Mouse (Mus musculus): ENCODE data around the gene Nup210l. TPM values are rescaled to one million over a fixed set of nuclear protein-coding genes. Genes with fewer than 3 reads are reported as not detected.

The Nup210l gene
- polyA plus RNA-seq, 1 experiment from 2014 or later, result 0.67 TPM

GRCm38 (mm10) chr3:90078224-90078623, 25.7 kb upstream of the Nup210l start:
- H3K4me3 ChIP-seq (ENCODE audit: low read depth, low read length), result no peak overlapping the region
- H3K9me3 ChIP-seq (ENCODE audit: control insufficient read depth, low read length), result no peaks in the 10 kb centered on the region
- no peaks in the 10 kb centered on the region for H3K36me3 ChIP-seq (ENCODE audit: control insufficient read depth, insufficient read depth, low read length)
- no peak for DNase-seq (ENCODE audit: low spot score)
- 58% methylated on average over 5 of the region's 5 CpGs for WGBS
- no peaks in the 10 kb centered on the region for H3K27me3 ChIP-seq (ENCODE audit: control insufficient read depth, insufficient read depth, low read length)
- H3K4me2 ChIP-seq (ENCODE audit: low read depth, low read length, severe bottlenecking), result no peak overlapping the region
- H3K9ac ChIP-seq (ENCODE audit: low read length), result no peak overlapping the region
- H3K4me1 ChIP-seq (replicated peaks; ENCODE audit: control insufficient read depth, insufficient read depth, low read length), result peaks cover 17% of the 10 kb centered on the region
- H3K27ac ChIP-seq (ENCODE audit: low read depth, low read length), result no peak overlapping the region
- no peak for ATAC-seq (replicated peaks; ENCODE audit: low FRiP score)

GRCm38 (mm10) chr3:90079133-90079762, 24.7 kb upstream of the Nup210l start:
- H3K27ac ChIP-seq (ENCODE audit: low read depth, low read length), result peak overlapping the region; percentile 89
- no peaks in the 10 kb centered on the region for H3K27me3 ChIP-seq (ENCODE audit: control insufficient read depth, insufficient read depth, low read length)
- peak overlapping the region; percentile 83 for H3K4me2 ChIP-seq (ENCODE audit: low read depth, low read length, severe bottlenecking)
- H3K36me3 ChIP-seq (ENCODE audit: control insufficient read depth, insufficient read depth, low read length), result no peaks in the 10 kb centered on the region
- ATAC-seq (replicated peaks; ENCODE audit: low FRiP score) (peak; percentile 97), DNase-seq (ENCODE audit: low spot score) (peak; percentile 97)
- WGBS, result under 1% methylated on average over 31 of the region's 33 CpGs
- peak overlapping the region; percentile 92 for H3K4me3 ChIP-seq (ENCODE audit: low read depth, low read length)
- peak overlapping the region; percentile 85 for H3K9ac ChIP-seq (ENCODE audit: low read length)
- H3K9me3 ChIP-seq (ENCODE audit: control insufficient read depth, low read length), result no peaks in the 10 kb centered on the region
- peaks cover 20% of the 10 kb centered on the region for H3K4me1 ChIP-seq (replicated peaks; ENCODE audit: control insufficient read depth, insufficient read depth, low read length)

GRCm38 (mm10) chr3:90079763-90080497, 24.0 kb upstream of the Nup210l start:
- Histone ChIP-seq H3K4me3 (ENCODE audit: low read depth, low read length) (peak overlapping the region; percentile 92), H3K4me2 (ENCODE audit: low read depth, low read length, severe bottlenecking) (peak overlapping the region; percentile 83), H3K27me3 (ENCODE audit: control insufficient read depth, insufficient read depth, low read length) (no peaks in the 10 kb centered on the region), H3K27ac (ENCODE audit: low read depth, low read length) (peak overlapping the region; percentile 89), H3K9ac (ENCODE audit: low read length) (peak overlapping the region; percentile 85), H3K36me3 (ENCODE audit: control insufficient read depth, insufficient read depth, low read length) (no peaks in the 10 kb centered on the region), H3K9me3 (ENCODE audit: control insufficient read depth, low read length) (no peaks in the 10 kb centered on the region), H3K4me1 (replicated peaks; ENCODE audit: control insufficient read depth, insufficient read depth, low read length) (peaks cover 20% of the 10 kb centered on the region)
- WGBS, result under 1% methylated on average over 48 of the region's 53 CpGs
- ATAC-seq (replicated peaks; ENCODE audit: low FRiP score), result peak; percentile 68
- peak; percentile 83 for DNase-seq (ENCODE audit: low spot score)

DNA sequence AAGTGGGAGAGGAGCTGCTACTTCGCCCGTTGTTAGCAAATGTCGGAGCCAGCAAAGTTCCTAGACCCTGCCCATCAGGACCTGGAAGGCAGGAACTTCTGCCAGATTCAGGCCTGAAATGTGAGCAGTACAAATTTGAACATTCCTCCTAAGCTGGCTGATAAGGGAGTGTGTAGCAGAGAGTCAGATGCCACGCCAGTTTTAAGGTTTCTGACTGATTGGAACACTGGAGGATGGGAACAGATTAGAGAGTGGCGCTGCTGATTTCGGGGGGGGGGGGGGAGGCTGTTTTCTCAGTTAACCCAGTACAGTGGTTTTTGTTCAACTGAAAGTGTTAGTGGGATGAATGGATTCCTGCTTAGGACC, 23.5 kb upstream of the Nup210l start:
- H3K9me3 ChIP-seq (ENCODE audit: control insufficient read depth, low read length), result no peaks in the 10 kb centered on the region
- no peaks in the 10 kb centered on the region for H3K27me3 ChIP-seq (ENCODE audit: control insufficient read depth, insufficient read depth, low read length)
- no peaks in the 10 kb centered on the region for H3K36me3 ChIP-seq (ENCODE audit: control insufficient read depth, insufficient read depth, low read length)
- H3K4me1 ChIP-seq (replicated peaks; ENCODE audit: control insufficient read depth, insufficient read depth, low read length), result peaks cover 20% of the 10 kb centered on the region
- WGBS, result 0% methylated on average over 6 of the region's 6 CpGs
- ATAC-seq (replicated peaks; ENCODE audit: low FRiP score) (no peak), DNase-seq (ENCODE audit: low spot score) (no peak)
- H3K4me2 ChIP-seq (ENCODE audit: low read depth, low read length, severe bottlenecking), result peak overlapping the region; percentile 83
- peak overlapping the region; percentile 92 for H3K4me3 ChIP-seq (ENCODE audit: low read depth, low read length)
- peak overlapping the region; percentile 85 for H3K9ac ChIP-seq (ENCODE audit: low read length)
- peak overlapping the region; percentile 89; the same call in 1 of the 2 replicates for H3K27ac ChIP-seq (ENCODE audit: low read depth, low read length)

- ATAC-seq (replicated peaks; ENCODE audit: low FRiP score) (no peak), DNase-seq (ENCODE audit: low spot score) (no peak)
- no peaks in the 10 kb centered on the region for H3K9me3 ChIP-seq (ENCODE audit: control insufficient read depth, low read length)
- peak overlapping the region; percentile 26; the same call in 1 of the 2 replicates for H3K4me2 ChIP-seq (ENCODE audit: low read depth, low read length, severe bottlenecking)
- H3K27me3 ChIP-seq (ENCODE audit: control insufficient read depth, insufficient read depth, low read length), result no peaks in the 10 kb centered on the region
- WGBS, result 86% methylated on average over 5 of the region's 5 CpGs
- H3K27ac ChIP-seq (ENCODE audit: low read depth, low read length), result no peak overlapping the region
- H3K36me3 ChIP-seq (ENCODE audit: control insufficient read depth, insufficient read depth, low read length), result no peaks in the 10 kb centered on the region
- H3K4me1 ChIP-seq (replicated peaks; ENCODE audit: control insufficient read depth, insufficient read depth, low read length), result peaks cover 20% of the 10 kb centered on the region
- H3K4me3 ChIP-seq (ENCODE audit: low read depth, low read length), result peak overlapping the region; percentile 5; the same call in 1 of the 2 replicates
- H3K9ac ChIP-seq (ENCODE audit: low read length), result 0 out of 2 replicates have a peak overlapping the region, but pooled peaks have one; percentile 18
Measured at GRCm38 (mm10) chr3:90081365-90082240, 22.3 kb upstream of the Nup210l start.

DNA sequence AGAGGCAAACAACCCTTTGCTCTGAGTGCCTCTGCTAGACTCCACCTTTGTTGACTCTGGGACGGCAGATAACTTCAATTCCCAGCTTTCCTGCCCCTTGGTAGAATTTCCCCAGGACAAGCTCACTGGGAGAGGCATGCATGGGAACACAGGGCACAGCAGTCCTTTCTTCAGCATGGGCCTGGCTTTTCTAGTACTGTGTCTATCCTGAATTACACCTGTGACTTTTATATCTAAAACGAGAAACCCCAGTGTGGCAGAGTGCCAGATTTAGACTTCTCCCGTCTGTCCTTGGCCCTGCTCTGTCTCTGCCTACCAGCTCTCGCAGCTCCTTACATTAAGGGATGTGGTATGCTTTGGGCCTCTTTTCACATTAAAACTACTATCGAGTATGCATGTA, 20.9 kb upstream of the Nup210l start:
- ATAC-seq (replicated peaks; ENCODE audit: low FRiP score) (no peak), DNase-seq (ENCODE audit: low spot score) (no peak)
- Histone ChIP-seq H3K9ac (ENCODE audit: low read length) (no peak overlapping the region), H3K9me3 (ENCODE audit: control insufficient read depth, low read length) (no peaks in the 10 kb centered on the region), H3K4me3 (ENCODE audit: low read depth, low read length) (no peak overlapping the region), H3K27me3 (ENCODE audit: control insufficient read depth, insufficient read depth, low read length) (no peaks in the 10 kb centered on the region), H3K4me2 (ENCODE audit: low read depth, low read length, severe bottlenecking) (no peak overlapping the region), H3K4me1 (replicated peaks; ENCODE audit: control insufficient read depth, insufficient read depth, low read length) (peaks cover 15% of the 10 kb centered on the region), H3K36me3 (ENCODE audit: control insufficient read depth, insufficient read depth, low read length) (peaks cover 3% of the 10 kb centered on the region; the same call in 1 of the 2 replicates), H3K27ac (ENCODE audit: low read depth, low read length) (no peak overlapping the region)
- WGBS, result 73% methylated on average over 5 of the region's 5 CpGs

DNA sequence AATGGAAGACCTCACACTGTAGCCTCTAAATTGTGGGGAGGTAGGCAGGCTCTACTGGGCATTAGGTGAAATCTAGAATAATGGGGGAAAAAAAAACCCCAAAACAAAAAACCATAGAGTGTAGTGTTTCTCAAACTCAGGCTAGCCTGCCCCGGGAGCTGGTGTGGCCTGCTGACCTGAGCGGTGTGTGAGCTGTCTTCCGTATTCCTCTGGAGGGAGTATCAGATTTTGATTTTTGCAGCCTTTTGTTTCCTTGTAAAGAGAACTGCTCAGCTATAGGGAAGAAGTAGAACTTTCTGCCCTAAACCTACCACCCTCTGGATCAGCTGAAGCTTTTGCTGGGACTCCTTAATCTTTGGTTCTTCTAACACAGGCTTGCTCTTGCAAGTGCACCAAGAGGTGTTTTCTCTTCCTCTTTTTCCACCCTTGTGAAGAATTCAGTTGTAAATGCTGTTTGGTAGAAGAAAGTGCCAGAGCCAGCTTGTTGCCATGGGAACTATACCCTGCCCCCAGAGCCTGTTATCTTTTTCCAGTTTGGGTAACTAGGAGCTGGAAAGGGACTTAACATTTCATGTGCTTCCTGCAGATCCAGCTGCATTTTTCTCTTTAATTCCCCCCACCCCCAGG, 20.1 kb upstream of the Nup210l start:
- no peak for DNase-seq (ENCODE audit: low spot score)
- Histone ChIP-seq H3K4me1 (replicated peaks; ENCODE audit: control insufficient read depth, insufficient read depth, low read length) (peaks cover 15% of the 10 kb centered on the region), H3K27ac (ENCODE audit: low read depth, low read length) (no peak overlapping the region), H3K27me3 (ENCODE audit: control insufficient read depth, insufficient read depth, low read length) (no peaks in the 10 kb centered on the region), H3K9ac (ENCODE audit: low read length) (no peak overlapping the region), H3K4me3 (ENCODE audit: low read depth, low read length) (no peak overlapping the region), H3K9me3 (ENCODE audit: control insufficient read depth, low read length) (no peaks in the 10 kb centered on the region), H3K36me3 (ENCODE audit: control insufficient read depth, insufficient read depth, low read length) (peaks cover 4% of the 10 kb centered on the region), H3K4me2 (ENCODE audit: low read depth, low read length, severe bottlenecking) (no peak overlapping the region)
- ATAC-seq (replicated peaks; ENCODE audit: low FRiP score), result no peak
- WGBS, result 56% methylated on average over 3 of the region's 3 CpGs

DNA sequence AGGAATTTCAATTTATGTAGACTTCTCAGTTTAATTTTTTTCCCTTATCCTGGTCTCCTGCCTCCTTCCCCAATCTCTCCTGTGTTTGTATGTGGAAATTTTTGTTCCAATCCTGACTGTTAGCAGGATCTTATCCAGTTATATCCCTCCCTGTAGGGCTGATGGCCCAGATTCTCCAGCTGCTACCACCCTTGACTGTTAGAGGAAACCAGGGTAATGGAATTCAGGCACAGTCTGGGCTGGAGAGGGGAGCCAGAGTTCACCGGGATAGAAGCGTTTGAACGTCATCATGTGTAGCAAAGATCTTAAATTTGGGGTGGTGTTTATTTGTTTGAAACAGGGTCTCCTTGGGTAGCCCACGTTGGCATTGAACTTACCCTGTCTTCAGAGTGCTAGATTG, 19.1 kb upstream of the Nup210l start:
- H3K27me3 ChIP-seq (ENCODE audit: control insufficient read depth, insufficient read depth, low read length), result no peaks in the 10 kb centered on the region
- peaks cover 10% of the 10 kb centered on the region for H3K36me3 ChIP-seq (ENCODE audit: control insufficient read depth, insufficient read depth, low read length)
- no peak for ATAC-seq (replicated peaks; ENCODE audit: low FRiP score)
- no peak overlapping the region for H3K4me2 ChIP-seq (ENCODE audit: low read depth, low read length, severe bottlenecking)
- 89% methylated on average over 4 of the region's 4 CpGs for WGBS
- H3K4me3 ChIP-seq (ENCODE audit: low read depth, low read length), result no peak overlapping the region
- no peak overlapping the region for H3K9ac ChIP-seq (ENCODE audit: low read length)
- H3K27ac ChIP-seq (ENCODE audit: low read depth, low read length), result no peak overlapping the region
- peaks cover 13% of the 10 kb centered on the region for H3K4me1 ChIP-seq (replicated peaks; ENCODE audit: control insufficient read depth, insufficient read depth, low read length)
- no peak for DNase-seq (ENCODE audit: low spot score)
- H3K9me3 ChIP-seq (ENCODE audit: control insufficient read depth, low read length), result no peaks in the 10 kb centered on the region
